Mouse (Mus musculus) kidney, adult 11 months (tissue): ENCODE measurements around the gene Cdk5.

Experiments used
- DNase-seq: peaks from one replicate; pipeline ENCODE4 v3.0.0; 2022

Gene Cdk5

DNA sequence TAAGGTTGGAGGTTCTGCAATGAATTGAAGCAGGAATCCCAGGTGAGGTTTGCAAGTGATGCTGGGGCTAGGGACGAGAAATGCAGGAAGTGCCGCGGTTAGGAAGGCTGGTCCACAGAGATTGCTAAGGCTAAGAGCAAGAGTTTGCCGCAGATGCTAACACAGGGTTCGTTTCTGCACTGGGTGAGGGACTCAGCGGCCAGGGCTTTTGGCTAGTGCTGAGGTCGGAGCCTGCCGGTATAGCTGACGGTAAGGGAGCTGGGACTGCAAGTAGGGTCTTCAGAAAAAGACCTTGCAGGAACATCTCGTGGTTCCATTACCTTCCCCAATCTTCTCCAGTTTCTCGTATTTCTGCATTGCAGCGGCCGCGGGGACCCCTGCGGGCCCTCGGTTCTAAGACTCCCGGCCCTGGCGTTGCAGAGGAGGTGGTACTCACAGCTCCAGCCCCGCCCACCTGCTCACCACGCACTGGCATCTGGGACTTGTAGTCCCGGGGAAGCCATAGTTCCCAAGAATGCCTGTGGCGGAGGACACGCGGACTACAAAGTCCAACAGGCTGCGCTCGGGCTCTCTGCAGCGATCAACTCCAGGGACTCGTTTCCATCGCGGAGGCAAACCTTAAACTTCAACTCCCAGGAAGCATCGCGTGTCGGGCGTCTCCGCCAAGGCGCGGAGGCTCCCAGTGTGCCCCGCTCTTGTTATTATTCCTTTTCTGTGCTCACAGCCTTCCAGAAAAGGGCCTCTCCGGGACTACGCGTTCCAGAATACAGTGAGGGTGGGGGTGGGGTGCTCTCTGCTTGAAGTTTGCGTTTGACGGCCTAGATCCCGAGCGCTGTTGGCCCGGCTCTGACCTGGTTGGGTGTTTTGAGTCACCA lies at the start of gene Cdk5, which contains the start of gene Slc4a2:
Gene Cdk5, minus strand, starts transcription at position 402 of the 875 bp plus-strand sequence.
Gene Slc4a2, plus strand, starts transcription at position 709 of the 875 bp plus-strand sequence.
- peak; percentile 100 for DNase-seq

DNA sequence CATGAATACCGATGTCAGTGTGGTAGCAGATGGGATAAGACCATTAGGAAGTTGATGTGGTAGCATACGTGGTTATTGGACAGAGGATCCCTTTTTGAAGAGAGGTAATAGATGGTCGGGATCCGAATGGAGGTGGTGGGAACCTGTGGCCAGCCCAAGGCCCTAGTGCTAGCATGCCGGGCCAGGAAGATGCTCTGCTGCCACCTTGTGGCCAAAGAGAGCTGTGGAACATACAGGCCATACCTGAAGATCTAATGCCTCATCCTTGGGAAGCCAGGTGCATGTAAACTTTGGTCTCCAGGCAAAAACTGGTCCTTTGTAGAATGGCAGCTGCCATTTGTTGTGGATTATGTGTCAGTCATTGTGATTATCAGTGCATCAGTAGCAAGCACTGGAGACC lies 47.3 kb upstream of the Cdk5 start:
- DNase-seq: peak; percentile 65

DNA sequence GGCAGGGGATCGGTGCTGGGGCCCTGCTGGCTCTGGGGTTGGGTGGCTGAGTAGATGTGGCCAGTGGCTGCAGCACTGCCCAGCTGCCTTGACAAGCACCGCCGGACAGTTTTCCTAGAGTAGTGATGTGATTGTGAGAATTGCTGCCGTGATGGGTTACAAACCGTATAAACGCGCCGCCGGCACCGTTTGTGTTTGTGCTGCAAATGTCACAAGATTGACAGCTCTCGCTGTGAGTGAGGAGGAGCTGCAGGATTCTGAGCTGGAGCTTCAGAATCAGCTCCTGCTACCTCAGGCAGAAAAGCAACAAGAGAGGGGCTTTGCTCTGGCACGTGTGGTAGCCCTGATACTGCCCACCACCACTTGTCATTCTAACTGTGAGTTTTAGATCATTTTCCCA lies 43.4 kb upstream of the Cdk5 start:
- DNase-seq: no peak

DNA sequence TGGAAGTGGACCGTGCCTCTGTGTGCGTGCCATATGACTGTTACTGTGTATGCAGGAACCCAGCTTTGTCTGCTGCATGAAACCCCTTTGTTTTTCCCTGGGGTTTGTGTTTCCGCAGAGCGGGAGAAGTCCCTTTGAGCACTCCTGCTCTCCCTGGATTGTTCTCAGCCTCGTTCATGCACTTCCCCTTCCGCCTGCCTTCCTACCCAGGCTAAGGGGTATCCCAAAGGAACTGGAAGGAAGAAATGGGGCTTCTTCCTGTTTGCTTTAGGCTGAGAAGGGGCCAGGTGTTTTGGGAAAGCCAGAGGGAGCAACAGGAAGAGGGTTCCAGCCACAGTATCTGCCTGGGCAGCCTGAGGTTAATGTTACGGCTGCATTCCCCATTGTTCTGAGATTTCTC lies 32.3 kb upstream of the Cdk5 start:
- DNase-seq: no peak

DNA sequence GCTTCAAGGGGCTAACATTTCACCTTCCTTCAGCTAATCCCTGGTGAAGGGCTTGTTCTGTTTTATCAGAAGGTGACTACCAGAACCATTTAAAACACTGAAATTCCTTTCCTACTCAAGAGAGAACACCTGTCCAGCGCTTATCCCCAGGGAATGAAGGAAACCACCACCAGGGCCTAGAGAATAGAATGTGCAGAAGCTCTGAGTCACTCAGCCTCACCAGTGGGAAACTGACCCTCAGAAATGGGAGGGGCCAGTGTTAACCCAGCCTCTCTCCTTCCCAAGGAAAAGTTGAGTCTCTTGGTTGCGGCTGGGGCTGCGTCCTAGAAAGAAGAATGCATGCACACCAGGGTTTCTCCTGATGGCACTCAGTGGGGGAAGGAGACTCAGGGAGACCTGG lies 31.7 kb upstream of the Cdk5 start:
- DNase-seq: no peak

DNA sequence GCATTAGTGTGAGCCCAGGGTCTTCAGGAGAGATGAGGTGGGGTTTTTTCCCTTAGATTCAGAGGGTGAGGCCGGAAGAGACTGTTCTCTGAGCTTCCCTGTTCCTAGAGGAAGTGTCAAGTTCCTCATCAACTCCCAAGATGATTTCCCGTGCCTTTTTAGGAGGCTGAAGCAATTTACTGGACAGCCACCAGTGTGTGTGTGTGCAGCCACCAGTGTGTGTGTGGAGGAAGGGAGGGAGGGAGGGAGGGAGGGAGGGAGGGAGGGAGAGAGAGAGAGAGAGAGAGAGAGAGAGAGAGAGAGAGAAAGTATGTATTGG lies 30.6 kb upstream of the Cdk5 start:
- no peak for DNase-seq

DNA sequence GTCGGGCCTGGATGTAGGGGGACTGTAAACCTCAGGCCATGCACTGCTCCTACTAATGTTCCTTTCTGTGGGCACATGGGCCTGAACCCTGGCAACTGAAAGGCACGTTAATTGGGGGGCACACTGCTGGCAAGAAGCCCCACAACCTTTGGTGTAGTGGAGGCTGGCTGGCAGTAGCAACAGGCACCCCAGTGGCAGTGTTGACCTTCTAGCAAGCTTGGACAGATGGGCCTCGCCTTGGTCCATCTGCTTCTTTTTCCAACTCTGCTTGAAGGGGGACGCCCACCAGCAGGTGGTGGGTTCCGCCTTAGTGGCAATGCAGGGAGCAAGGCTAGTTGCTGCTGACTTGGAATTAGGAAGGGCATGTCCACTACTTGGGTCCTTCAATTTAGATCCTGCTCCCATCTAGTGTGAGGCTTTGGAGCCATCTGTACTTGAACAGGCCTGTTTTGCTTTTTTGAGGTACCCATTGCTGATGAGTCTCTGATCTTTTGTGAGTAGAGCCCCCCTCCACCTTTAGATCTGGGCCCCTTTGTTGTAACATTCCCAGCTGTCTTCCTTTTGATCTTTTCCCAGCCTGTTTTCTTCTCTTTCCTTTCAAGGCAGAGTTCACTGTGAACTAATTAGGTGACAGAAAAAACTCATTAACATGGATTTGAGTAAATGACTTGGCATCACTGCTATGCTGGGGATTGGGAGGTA lies 30.1 kb upstream of the Cdk5 start:
- DNase-seq: no peak

DNA sequence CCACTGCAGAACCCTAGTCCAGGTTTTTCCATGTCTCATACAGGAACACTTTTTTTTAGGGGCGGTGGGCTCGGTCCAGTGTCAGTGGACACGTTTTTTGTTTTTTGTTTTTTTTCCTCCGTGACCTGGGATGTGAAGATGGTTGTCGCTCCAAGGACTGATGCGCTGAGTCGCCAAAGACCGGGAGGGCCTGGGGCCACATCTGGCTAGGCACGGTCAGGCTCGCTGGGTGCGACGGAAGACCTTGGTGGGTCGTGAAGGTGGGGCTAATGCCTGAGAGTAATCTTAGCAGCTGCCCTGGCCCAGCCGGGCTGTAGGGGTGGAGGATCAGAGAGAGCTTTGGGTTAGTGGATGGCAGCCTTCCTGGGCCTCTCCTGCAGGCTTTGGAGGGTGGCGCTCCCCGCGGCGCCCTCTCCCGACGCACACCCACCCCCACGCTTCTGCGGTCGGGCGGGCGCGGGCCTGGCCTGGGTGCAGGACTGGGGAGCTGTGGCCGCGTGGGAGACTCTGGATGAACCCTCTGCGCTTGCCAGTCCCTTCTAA lies 29.4 kb upstream of the Cdk5 start:
- no peak for DNase-seq

DNA sequence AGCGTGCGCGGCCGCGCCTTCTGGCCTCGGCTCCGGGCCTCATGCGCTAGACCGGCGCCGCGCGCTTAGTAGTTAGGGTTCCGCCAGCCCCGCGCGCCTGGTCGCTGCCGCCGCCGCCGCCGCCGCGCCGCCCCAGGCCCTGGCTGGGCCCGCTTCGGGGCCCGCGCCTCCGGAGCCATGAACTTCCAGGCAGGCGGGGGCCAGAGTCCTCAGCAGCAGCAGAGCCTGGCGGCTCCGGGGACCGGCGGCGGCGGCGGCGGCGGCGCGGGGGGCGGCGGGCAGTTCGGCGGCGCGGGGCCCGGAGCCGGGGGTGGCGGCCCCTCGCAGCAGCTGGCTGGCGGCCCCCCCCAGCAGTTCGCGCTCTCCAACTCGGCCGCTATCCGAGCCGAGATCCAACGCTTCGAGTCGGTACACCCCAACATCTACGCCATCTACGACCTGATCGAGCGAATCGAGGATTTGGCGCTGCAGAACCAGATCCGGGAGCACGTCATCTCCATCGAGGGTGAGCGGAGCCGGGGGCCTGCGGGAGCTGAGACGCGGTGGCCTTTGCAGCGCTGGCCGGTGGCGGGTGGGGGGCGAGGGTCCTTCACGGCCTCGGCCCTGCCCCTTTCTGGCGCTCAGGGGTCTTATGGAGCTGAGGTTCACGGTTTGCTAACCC lies 28.8 kb upstream of the Cdk5 start, which contains the start of gene Agap3:
Gene Agap3, plus strand, starts transcription at position 148 of the 661 bp plus-strand sequence.
- DNase-seq: no peak

DNA sequence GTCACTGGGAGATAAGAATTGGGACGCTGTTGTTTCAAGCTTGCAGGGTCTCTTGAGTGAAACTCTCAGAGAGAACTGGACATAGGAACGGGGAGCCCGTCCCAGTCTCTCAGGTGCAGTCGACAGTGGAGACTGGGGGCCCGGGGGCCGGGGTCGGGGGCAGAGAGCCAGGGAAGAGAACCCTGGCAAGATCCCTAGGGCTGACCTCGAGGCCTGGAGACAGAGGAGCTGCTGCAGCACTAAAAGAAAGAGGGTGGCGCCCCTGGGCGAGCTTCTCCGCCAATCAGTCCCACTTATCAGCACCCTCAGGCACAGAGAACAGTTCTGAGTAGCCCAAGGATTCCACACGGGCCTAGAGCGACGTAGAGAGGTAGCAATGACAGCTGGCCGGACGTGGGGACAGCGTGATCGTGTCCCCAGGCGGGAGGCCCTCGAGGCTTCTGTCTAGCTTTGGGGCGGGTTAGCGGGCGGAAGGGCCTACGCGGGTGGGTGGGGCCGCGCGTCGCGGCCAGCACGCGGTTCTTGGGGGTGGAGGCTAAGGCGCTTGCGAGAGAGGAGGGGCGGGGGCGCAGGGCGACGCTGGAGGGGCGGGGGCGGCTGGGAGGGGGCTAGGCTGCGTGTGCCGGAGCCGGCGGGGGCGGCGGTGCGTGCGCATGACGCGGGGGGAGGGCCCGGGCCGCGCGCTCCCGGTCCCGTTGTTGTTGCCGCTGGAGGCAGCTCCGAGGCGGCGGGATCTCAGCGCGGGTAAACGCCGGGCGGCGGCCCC lies 28.1 kb upstream of the Cdk5 start:
- peak; percentile 75 for DNase-seq

DNA sequence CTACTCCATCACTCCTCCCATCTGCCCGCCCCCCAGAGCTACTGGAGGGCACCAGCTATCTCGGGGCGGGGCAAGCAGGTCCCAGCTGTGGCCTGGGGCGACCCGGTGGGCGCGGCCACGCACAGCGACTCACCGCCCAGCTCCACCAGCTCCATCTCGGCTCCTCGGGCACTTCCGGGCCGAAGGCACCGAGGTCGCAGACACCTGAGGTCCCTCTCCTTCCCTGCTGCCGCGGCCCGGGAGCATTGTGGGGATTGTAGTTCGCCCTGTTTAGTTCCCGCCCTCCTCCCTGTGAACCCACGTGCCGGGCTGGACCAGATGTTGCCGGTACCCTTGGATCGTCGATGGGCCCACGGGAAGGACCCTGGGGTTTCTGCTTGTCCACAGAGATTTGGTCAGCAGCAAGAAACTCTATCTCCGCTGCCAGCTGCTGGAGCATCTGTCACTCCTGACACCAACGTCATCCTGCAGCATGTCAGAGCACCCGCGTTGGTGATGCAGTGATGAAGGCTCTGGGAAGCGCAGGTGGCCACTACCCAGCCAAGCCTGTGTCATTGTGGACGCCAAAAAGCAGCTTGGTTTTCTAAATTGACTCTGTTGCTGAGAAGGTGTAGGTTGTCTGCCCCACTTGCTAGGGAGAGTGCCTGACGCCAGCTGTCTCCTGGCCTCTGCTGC lies 24.4 kb upstream of the Cdk5 start, which contains the start of gene Tmub1:
Gene Tmub1, minus strand, starts transcription at position 231 of the 675 bp plus-strand sequence.
- peak; percentile 94 for DNase-seq

DNA sequence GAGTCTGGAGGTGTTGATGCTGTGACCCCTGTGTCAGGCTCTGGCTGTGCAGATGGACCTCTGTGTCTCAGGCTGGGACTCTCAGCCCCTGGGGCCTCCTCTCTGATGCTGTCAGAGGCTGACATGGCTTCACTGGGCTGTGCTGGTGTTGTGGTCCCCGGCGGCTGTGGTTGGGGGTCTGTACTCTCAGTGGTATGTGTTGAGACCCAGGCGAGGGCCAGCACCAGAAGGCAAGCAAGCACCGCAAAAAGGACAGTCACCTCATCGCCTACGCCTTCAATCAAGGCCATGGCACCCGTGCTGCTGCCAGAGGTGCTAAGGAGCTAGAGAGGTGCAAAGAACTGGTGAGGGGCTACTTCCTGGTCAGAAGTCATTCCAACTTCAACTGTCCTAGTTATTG lies 23.3 kb upstream of the Cdk5 start:
- DNase-seq: no peak

DNA sequence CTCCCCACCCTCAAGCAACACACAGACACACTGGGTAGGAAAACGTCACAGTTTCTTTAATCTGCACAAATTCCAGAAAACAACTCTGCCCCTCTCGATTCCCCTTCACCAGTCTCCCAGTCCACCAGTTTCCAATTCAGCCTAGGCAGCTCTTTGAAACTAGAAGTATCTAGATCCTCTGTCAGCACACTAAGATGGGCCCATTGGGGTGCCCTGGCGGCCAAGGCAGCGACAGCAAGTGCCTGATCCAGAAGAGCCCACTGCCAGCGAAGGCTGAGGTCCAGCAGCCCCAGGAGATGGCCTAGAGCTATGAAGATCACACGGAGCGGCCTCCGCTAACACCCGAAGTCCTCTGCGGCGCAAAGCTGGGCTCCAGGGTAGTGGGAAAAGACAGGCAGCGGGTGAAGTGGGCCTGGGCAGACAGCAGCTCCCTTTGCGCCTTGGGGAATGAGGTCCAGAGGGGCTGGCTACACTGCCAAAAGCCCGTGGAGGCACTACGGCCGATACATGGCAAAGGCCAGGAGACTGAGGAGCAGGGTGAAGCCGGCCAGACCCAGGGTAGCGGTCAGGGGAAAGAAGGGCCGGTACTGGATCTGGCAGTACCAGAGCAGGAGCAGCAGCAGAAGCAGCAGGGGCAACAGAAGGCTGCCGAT lies 22.2 kb upstream of the Cdk5 start:
- DNase-seq: no peak

DNA sequence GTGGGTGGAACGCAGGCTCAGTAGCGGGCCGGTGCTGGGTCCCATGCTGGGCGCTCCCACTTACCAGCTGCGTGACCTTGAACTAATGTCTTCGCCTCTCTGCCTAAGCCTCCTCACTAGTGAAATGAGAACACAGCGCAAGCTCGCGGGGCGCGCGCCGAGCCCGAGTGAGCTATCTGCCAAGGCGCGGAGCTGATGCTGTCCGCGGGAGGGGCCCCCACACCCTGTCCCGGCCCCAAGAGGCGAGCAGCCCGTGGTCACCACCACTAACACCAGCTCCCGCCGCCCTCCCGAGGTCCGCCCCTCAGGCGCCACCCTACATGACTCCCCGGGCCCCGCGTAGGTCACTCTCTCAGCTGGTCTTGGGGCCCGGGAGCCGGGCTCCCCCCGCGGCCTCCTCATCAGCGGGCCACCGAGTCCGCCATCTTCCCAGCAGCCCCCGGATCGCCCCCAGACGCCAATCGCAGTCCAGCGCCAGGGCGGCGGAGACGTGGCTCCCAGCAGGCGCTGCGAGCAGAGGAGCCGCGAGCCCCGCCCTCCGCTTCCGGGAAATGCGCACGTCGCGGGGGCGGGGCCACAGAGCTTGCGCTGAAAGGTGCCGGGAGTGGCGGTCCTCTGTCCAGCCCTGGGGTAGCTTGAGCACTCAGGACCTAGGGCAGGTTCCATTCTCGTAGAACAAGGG lies 21.6 kb upstream of the Cdk5 start, which contains the start of gene Fastk:
Gene Fastk, minus strand, starts transcription at position 542 of the 682 bp plus-strand sequence.
- DNase-seq: peak; percentile 92

DNA sequence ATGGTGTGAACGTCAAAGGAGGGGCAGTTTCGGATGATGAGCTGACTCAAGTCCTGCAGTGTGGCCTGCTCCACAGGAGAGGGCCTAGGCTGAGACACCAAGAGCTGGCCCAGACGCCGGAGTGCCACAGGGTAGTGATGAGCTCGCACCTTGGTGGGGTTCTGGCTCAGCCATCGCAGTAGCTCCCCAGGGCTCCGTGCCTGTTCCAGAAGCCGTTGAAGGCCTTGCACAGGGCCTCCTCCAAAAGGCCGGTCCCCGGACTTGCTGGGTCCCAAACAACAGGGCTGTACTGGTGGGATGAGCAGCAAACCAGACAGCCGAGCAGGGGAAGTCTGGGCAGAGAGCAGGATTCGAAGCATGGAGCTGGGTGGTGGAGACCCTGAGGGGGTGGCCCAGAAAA lies 20.6 kb upstream of the Cdk5 start:
- peak; percentile 31 for DNase-seq

DNA sequence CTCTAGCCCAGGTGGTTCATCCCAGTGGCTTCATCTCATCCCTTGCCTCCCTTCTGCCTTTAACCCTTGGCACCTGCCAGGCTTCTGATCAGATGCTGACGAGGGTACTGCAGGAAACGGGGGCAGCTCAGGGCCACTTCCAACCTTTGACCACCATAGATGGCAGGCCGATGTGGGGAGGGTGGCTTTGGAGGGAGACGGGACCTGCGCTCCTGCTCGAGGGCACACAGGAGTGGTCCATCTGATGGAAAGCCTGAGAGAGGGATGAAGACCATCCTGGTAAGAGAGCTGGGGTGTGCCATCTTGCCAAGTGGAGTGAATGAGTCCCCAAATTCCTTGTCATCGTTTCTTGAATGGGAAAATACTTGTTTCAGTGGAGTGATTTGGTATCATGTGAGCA lies 19.9 kb upstream of the Cdk5 start:
- DNase-seq: peak; percentile 4

DNA sequence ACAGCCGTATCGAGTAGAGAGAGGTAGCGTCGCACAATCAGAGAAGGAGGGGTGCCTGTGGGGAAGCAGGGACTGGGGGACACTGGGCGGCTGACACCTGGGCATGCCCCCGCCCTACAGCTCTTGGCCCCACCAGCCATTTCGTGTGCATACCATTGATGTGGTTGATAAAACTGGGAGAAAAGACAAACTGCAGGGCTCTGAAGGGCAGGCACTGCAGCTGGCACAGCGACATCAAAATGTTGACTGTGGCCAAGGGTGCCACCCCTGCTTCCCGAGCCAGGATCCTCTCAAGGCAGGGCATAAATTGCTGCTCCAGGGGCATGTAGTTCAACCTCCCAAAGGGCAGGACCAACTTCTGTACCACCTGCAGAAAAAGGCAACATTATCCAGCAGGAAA lies 18.7 kb upstream of the Cdk5 start:
- DNase-seq: no peak

DNA sequence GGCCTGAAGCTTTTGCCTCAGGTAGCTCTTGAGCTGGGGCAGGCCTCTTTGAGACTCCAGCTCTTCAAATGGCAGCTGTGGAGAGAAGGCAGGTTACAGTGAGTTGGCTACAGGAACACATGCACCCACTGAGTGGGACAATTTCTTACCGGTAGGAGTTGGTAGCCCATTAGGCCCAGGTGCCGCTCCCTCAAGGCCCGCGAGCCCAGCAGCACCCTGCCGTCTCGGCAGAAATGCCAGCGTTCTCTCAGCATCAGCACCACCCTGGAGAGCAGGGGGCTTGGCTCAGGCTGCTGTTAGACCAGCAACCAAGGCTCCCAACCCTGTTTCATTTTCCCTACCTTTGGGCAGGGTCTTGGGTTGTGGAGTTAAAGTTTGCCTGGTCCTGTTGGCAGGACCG lies 17.9 kb upstream of the Cdk5 start:
- DNase-seq: no peak

DNA sequence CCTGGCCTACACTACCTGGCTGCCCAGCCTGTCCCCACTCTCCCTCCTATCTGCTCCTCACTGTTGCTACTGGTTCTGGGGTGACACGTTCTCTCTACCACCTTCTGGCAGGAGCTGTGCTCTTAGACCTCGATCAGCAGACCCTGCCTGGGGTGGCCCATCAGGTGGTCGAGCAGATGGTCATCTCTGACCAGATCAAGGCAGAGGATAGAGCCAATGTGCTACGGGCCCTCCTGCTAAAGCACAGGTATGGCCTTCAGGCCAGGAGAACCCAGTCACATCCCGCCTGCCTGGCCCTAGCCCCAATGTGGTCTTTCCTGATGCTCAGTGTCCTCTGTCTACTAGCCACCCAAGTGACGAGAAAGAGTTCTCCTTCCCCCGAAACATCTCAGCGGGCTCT lies 10.7 kb upstream of the Cdk5 start:
- DNase-seq: no peak

DNA sequence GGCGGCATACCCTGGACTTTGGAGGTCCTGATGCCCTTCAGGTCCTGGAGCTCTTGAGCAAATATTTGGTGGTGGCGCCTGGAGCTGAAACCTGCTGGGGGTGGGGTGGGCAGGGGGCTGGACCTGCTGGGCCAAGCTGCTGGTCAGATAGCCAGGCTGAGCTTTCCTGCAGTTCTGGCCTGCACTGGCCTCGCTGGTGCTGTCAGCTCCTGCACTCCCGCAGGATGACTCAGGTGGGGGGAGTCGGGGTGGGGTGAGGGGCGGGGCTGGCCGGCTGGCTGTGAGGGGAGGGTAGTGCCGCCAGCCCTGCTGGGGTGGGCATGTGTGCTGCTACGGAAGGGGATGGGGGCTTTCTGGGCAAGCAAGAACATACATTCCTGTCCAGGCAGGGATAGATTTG lies 5.3 kb upstream of the Cdk5 start:
- no peak for DNase-seq

DNA sequence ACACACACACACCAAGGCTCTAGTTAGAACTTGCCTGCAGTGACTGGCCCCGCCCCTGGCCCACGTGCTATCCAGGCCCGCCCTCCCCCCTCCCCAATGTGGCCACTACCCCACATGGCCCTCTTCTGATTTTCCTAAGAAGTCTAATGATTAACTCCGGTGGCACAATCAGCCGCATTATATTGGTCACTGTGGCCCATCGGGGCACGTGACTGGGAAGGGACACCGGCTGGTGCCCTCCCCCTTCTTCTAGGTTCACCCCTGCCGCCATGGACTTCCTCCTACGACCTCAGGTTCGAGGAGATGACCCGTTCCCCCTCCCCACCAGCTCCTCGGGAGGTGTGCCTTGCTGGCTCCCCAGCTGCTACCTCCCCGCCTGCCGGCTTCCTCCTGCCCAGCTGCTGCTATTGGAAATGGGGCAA lies 4.7 kb upstream of the Cdk5 start:
- DNase-seq: peak; percentile 94
